ENCODE assay signal across 26 mouse cellular contexts in the genomic region with DNA sequence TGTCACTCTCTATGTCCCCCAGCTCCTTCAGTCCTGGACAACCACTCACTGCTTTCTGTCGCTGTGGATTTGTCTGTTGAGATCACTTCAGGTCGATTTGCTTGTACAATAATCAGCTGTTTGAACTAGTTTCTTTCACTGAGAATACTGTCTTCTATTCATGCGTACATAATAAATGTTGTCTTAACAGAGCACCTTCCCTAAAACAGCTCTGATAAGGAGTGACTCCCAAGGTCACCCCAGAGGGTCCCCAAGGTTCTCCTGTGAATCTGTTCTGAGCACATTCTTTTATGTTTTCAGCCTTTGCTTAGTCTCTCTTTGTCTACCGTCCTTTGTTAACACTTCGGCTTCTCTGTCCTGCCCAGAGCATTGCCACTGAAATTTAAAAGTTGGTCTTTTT.
DNase-seq lines count a peak whose midpoint lies in the region; ATAC-seq and TF ChIP-seq lines count a peak whose summit lies in the region.
"Had no signal": no experiment of that assay in that cellular context is flagged by ENCODE, and none has a peak within 500 bp of the region (broad histone marks: within the 10 kb centered on the region; RNA-seq: fewer than 3 reads in every experiment).

No protein-coding gene starts in this region.

- H3K4me3 ChIP-seq in liver, embryonic 11.5 days (ENCODE audit: low read depth, low read length) = no peak overlapping the region
- H3K4me3 ChIP-seq in liver, postnatal 0 days (ENCODE audit: low read depth, low read length) = no peak overlapping the region
- H3K4me3 ChIP-seq in ES-E14 (ENCODE audit: insufficient read depth in 1 of 2, low read depth in 1 of 2, low read length in 2 of 2, poor library complexity in 1 of 2, severe bottlenecking in 1 of 2) = no peak overlapping the region
- H3K4me3 ChIP-seq in liver, embryonic 13.5 days (replicated peaks) = no peak overlapping the region
- H3K4me3 ChIP-seq: embryonic facial prominence, embryonic 12.5 days; forebrain, embryonic 15.5 days; hindbrain, embryonic 12.5 days; megakaryocyte, embryonic 14.5 days had no signal

- DNase-seq in liver, embryonic 11.5 days (ENCODE audit: low spot score) = no peak
- no peak for DNase-seq in liver, postnatal 0 days
- no peak for DNase-seq in ES-E14 (ENCODE audit: low read depth, low spot score)
- no peak for DNase-seq in liver, embryonic 13.5 days
- peak; percentile 36 for DNase-seq in retina, postnatal 1 day
- no peak for DNase-seq in embryo, embryonic 11 days
- DNase-seq in ovary, adult 18-20 months (ENCODE audit: low spot score) = no peak
- DNase-seq: adrenal gland, postnatal 10 days; cerebellum, adult 11 months; cerebellum, adult 9-10 months; cerebellum, postnatal 36 days; gastrocnemius, postnatal 36 days; heart, adult 18-20 months; heart, postnatal 36 days; kidney, adult 9 months; kidney, postnatal 10 days; layer of hippocampus, adult 9-11 months; lung, postnatal 4 days; midbrain, embryonic 14.5 days; right cerebral cortex, postnatal 14 days had no signal

- H3K4me1 ChIP-seq in liver, embryonic 11.5 days (replicated peaks; ENCODE audit: control insufficient read depth, insufficient read depth, low read length) = peaks cover 45% of the 10 kb centered on the region
- peaks cover 21% of the 10 kb centered on the region for H3K4me1 ChIP-seq in liver, postnatal 0 days (ENCODE audit: insufficient read depth)
- H3K4me1 ChIP-seq in ES-E14 (ENCODE audit: control insufficient read depth in 2 of 2, insufficient read depth in 2 of 2, low read length in 2 of 2, poor library complexity in 1 of 2) = peaks cover 4 to 15% of the 10 kb centered on the region in 2 experiments
- peaks cover 66% of the 10 kb centered on the region for H3K4me1 ChIP-seq in liver, embryonic 13.5 days (replicated peaks)

- WGBS in liver, embryonic 11.5 days = 78% methylated on average over 5 of the region's 5 CpGs
- WGBS in liver, postnatal 0 days (ENCODE audit: insufficient replicate concordance) = 73% methylated on average over 5 of the region's 5 CpGs
- 75% methylated on average over 5 of the region's 5 CpGs for WGBS in liver, embryonic 13.5 days (ENCODE audit: insufficient replicate concordance)

- H3K36me3 ChIP-seq in liver, embryonic 11.5 days (ENCODE audit: control insufficient read depth, insufficient read depth, low read length) = peaks cover 6% of the 10 kb centered on the region; the same call in 1 of the 2 replicates
- H3K36me3 ChIP-seq in liver, postnatal 0 days (replicated peaks; ENCODE audit: insufficient read depth, low read length) = peaks cover 9% of the 10 kb centered on the region
- no peaks in the 10 kb centered on the region for H3K36me3 ChIP-seq in ES-E14 (ENCODE audit: control insufficient read depth, insufficient read depth, low read length, poor library complexity, severe bottlenecking)
- H3K36me3 ChIP-seq in liver, embryonic 13.5 days = 0 out of 2 replicates have a peak, but pooled peaks cover 4% of the 10 kb centered on the region
- H3K36me3 ChIP-seq: forebrain, embryonic 15.5 days had no signal

- no peak for ATAC-seq in liver, embryonic 11.5 days (replicated peaks; ENCODE audit: low FRiP score)
- ATAC-seq in liver, postnatal 0 days = no peak
- ATAC-seq in liver, embryonic 13.5 days (ENCODE audit: low read depth) = no peak
- ATAC-seq: forebrain, embryonic 15.5 days; intestine, postnatal 0 days had no signal

- no peak overlapping the region for H3K9ac ChIP-seq in liver, embryonic 11.5 days (ENCODE audit: low read depth, low read length)
- H3K9ac ChIP-seq in liver, postnatal 0 days (replicated peaks) = no peak overlapping the region
- no peak overlapping the region for H3K9ac ChIP-seq in ES-E14 (ENCODE audit: insufficient read depth, low read depth, low read length, poor library complexity, severe bottlenecking)
- H3K9ac ChIP-seq in liver, embryonic 13.5 days = no peak overlapping the region
- H3K9ac ChIP-seq: embryonic facial prominence, embryonic 12.5 days; forebrain, embryonic 15.5 days; hindbrain, embryonic 12.5 days had no signal

- H3K27me3 ChIP-seq in liver, embryonic 11.5 days (replicated peaks; ENCODE audit: control insufficient read depth, insufficient read depth, low read length) = no peaks in the 10 kb centered on the region
- no peaks in the 10 kb centered on the region for H3K27me3 ChIP-seq in liver, postnatal 0 days (ENCODE audit: insufficient read depth, low read length)
- H3K27me3 ChIP-seq in liver, embryonic 13.5 days = no peaks in the 10 kb centered on the region
- H3K27me3 ChIP-seq: embryonic facial prominence, embryonic 12.5 days; forebrain, embryonic 15.5 days; hindbrain, embryonic 12.5 days; megakaryocyte, embryonic 14.5 days had no signal

- TF ChIP-seq CTCF in liver, postnatal 0 days (IDR thresholded peaks at IDR 0.05; ENCODE audit: low read depth) = no peak

- in situ Hi-C loops in ES-E14 (cut with MboI; ENCODE audit: low sequenced_read_pairs in 2 of 2, unreplicated experiment in 2 of 2) = no loop called here

- no peak overlapping the region for H3K4me2 ChIP-seq in liver, embryonic 11.5 days
- no peak overlapping the region for H3K4me2 ChIP-seq in liver, postnatal 0 days (ENCODE audit: low read depth, low read length)
- H3K4me2 ChIP-seq in liver, embryonic 13.5 days = no peak overlapping the region
- H3K4me2 ChIP-seq: embryonic facial prominence, embryonic 12.5 days; forebrain, embryonic 15.5 days; heart, embryonic 11.5 days; hindbrain, embryonic 12.5 days had no signal

- H3K9me3 ChIP-seq in liver, embryonic 11.5 days (ENCODE audit: control insufficient read depth, low read length) = no peaks in the 10 kb centered on the region
- H3K9me3 ChIP-seq in liver, postnatal 0 days (ENCODE audit: low read length) = no peaks in the 10 kb centered on the region
- H3K9me3 ChIP-seq in ES-E14 (ENCODE audit: control insufficient read depth, insufficient read depth, low read depth, low read length) = no peaks in the 10 kb centered on the region
- H3K9me3 ChIP-seq in liver, embryonic 13.5 days (replicated peaks) = no peaks in the 10 kb centered on the region
- H3K9me3 ChIP-seq: embryonic facial prominence, embryonic 12.5 days; forebrain, embryonic 15.5 days; hindbrain, embryonic 12.5 days; megakaryocyte, embryonic 14.5 days had no signal

- H3K27ac ChIP-seq in liver, embryonic 11.5 days (ENCODE audit: low read depth, low read length) = peak overlapping the region; percentile 84
- no peak overlapping the region for H3K27ac ChIP-seq in liver, postnatal 0 days (ENCODE audit: low read depth)
- H3K27ac ChIP-seq in ES-E14 (ENCODE audit: insufficient read depth, low read depth, low read length, poor library complexity, severe bottlenecking) = peak overlapping the region; percentile 13; the same call in 1 of the 2 replicates
- H3K27ac ChIP-seq in liver, embryonic 13.5 days = peak overlapping the region; percentile 89
- H3K27ac ChIP-seq: embryonic facial prominence, embryonic 12.5 days; forebrain, embryonic 15.5 days; hindbrain, embryonic 12.5 days had no signal

- TF ChIP-seq EP300 in liver, postnatal 0 days (IDR thresholded peaks at IDR 0.05; ENCODE audit: low read depth) = no peak

TF ChIP-seq in ES-E14, 5 proteins besides CTCF, POLR2A, EP300 and RAD21:
- TF ChIP-seq CHD2 (IDR thresholded peaks at IDR 0.05; ENCODE audit: low read depth, low read length) (no peak), HCFC1 (IDR thresholded peaks at IDR 0.05; ENCODE audit: borderline replicate concordance, insufficient read depth, low read length) (no peak), MAFK (IDR thresholded peaks at IDR 0.05; ENCODE audit: insufficient read depth, low read depth, low read length) (no peak), ZNF384 (IDR thresholded peaks at IDR 0.05; ENCODE audit: low read depth, low read length) (peak; percentile 62), ZC3H11A (IDR thresholded peaks at IDR 0.05; ENCODE audit: borderline replicate concordance, low read depth, low read length) (no peak)
